Mouse (Mus musculus) ES-Bruce4 (cell line): ENCODE measurements around the gene Appl2.

ENCODE experiments used
- CTCF ChIP-seq: IDR thresholded peaks from one replicate; pipeline ENCODE4 v1.8.1; 2011; ENCODE audit warnings: low read depth, low read length
- EP300 ChIP-seq: IDR thresholded peaks from 2 replicates; pipeline ENCODE4 v1.6.1; 2011; ENCODE audit warnings: low read depth, low read length; ENCODE audit not compliant: insufficient read depth
- POLR2A ChIP-seq: IDR thresholded peaks from one replicate; pipeline ENCODE4 v1.8.1; 2011; ENCODE audit warnings: low read length; ENCODE audit not compliant: insufficient read depth

- TF ChIP-seq CTCF (no peak), POLR2A (no peak), EP300 (no peak)
These were observed 29.6 kb downstream of the Appl2 start for GRCm38 (mm10) chr10:83618819-83619440.
